Mouse (Mus musculus): ENCODE measurements around the gene Ifi35. TPM values are rescaled to one million over a fixed set of nuclear protein-coding genes. Genes with fewer than 3 reads are reported as not detected.

The Ifi35 gene
- polyA plus RNA-seq, 1 experiment from 2014 or later: 8.3 TPM

- H3K4me1 ChIP-seq: no peaks in the 10 kb centered on the region
- no peak overlapping the region for H3K27ac ChIP-seq
- no peak for ATAC-seq (ENCODE audit: low FRiP score, low read depth)
- H3K27me3 ChIP-seq: no peaks in the 10 kb centered on the region
- no peak overlapping the region for H3K4me3 ChIP-seq
- H3K36me3 ChIP-seq: peaks cover 66% of the 10 kb centered on the region
- 93% methylated on average over 7 of the region's 7 CpGs for WGBS
- no peaks in the 10 kb centered on the region for H3K9me3 ChIP-seq
- no peak overlapping the region for H3K4me2 ChIP-seq (replicated peaks)
- H3K9ac ChIP-seq: no peak overlapping the region
These were observed 58.9 kb downstream of the Ifi35 start for GRCm38 (mm10) chr11:101507090-101507489.

Small RNAs within 50 kb of the gene (microRNA-seq; reads per million reads assigned to microRNA genes)
- not detected for gene Mir6929

Other genes starting within 250 kb of the Ifi35 start
- gene Ezh1, start 221.9 kb upstream of the Ifi35 start, polyA plus RNA-seq (2015; fragmentation: Nextera tagmentation; extraction: Ambion mirVana): 14.6 and 17.5 TPM in 2 replicates
- gene Ramp2, start 202.4 kb upstream of the Ifi35 start, polyA plus RNA-seq (2015; fragmentation: Nextera tagmentation; extraction: Ambion mirVana): 72.9 and 74.7 TPM in 2 replicates
- gene Vps25, start 194.7 kb upstream of the Ifi35 start, polyA plus RNA-seq (2015; fragmentation: Nextera tagmentation; extraction: Ambion mirVana): 104 and 109 TPM in 2 replicates
- 8.5 and 10.2 TPM in 2 replicates for gene Wnk4, start 187.8 kb upstream of the Ifi35 start, polyA plus RNA-seq (2015; fragmentation: Nextera tagmentation; extraction: Ambion mirVana)
- gene Cntd1, start 169.4 kb upstream of the Ifi35 start, polyA plus RNA-seq (2015; fragmentation: Nextera tagmentation; extraction: Ambion mirVana): 1.7 and 1.9 TPM in 2 replicates
- 172 and 175 TPM in 2 replicates for gene Coa3, start 169.3 kb upstream of the Ifi35 start, polyA plus RNA-seq (2015; fragmentation: Nextera tagmentation; extraction: Ambion mirVana)
- gene Becn1, start 146.1 kb upstream of the Ifi35 start, polyA plus RNA-seq (2015; fragmentation: Nextera tagmentation; extraction: Ambion mirVana): 124 and 127 TPM in 2 replicates
- 136 and 144 TPM in 2 replicates for gene Psme3, start 132.2 kb upstream of the Ifi35 start, polyA plus RNA-seq (2015; fragmentation: Nextera tagmentation; extraction: Ambion mirVana)
- gene Aoc2, start 123.3 kb upstream of the Ifi35 start, polyA plus RNA-seq (2015; fragmentation: Nextera tagmentation; extraction: Ambion mirVana): 1.4 TPM in 2 replicates
- 0.20 and 0.31 TPM in 2 replicates for gene Aoc3, start 117.8 kb upstream of the Ifi35 start, polyA plus RNA-seq (2015; fragmentation: Nextera tagmentation; extraction: Ambion mirVana)
- gene G6pc, start 80.8 kb upstream of the Ifi35 start, polyA plus RNA-seq (2015; fragmentation: Nextera tagmentation; extraction: Ambion mirVana): not detected in 2 replicates
- gene Aarsd1, start 30.8 kb upstream of the Ifi35 start, polyA plus RNA-seq (2015; fragmentation: Nextera tagmentation; extraction: Ambion mirVana): 79.5 and 84.5 TPM in 2 replicates
- 11.5 and 12.6 TPM in 2 replicates for gene Gm27029, start 23.6 kb upstream of the Ifi35 start, polyA plus RNA-seq (2015; fragmentation: Nextera tagmentation; extraction: Ambion mirVana)
- gene Rundc1, start 23.3 kb upstream of the Ifi35 start, polyA plus RNA-seq (2015; fragmentation: Nextera tagmentation; extraction: Ambion mirVana): 19.3 and 21.3 TPM in 2 replicates
- 15.3 and 15.7 TPM in 2 replicates for gene Ptges3l, start 23.1 kb upstream of the Ifi35 start, polyA plus RNA-seq (2015; fragmentation: Nextera tagmentation; extraction: Ambion mirVana)
- gene Rpl27, start 6.1 kb upstream of the Ifi35 start, polyA plus RNA-seq (2015; fragmentation: Nextera tagmentation; extraction: Ambion mirVana): 328 and 347 TPM in 2 replicates
- gene Rnd2, start 16.6 kb downstream of the Ifi35 start, polyA plus RNA-seq (2015; fragmentation: Nextera tagmentation; extraction: Ambion mirVana): 10.0 and 12.0 TPM in 2 replicates
- gene Vat1, start 17.8 kb downstream of the Ifi35 start, polyA plus RNA-seq (2015; fragmentation: Nextera tagmentation; extraction: Ambion mirVana): 35.7 and 39.7 TPM in 2 replicates
- gene Brca1, start 103.5 kb downstream of the Ifi35 start, polyA plus RNA-seq (2015; fragmentation: Nextera tagmentation; extraction: Ambion mirVana): 12.1 and 13.6 TPM in 2 replicates
- 70.9 and 78.1 TPM in 2 replicates for gene Nbr1, start 103.7 kb downstream of the Ifi35 start, polyA plus RNA-seq (2015; fragmentation: Nextera tagmentation; extraction: Ambion mirVana)
- gene Tmem106a, start 133.8 kb downstream of the Ifi35 start, polyA plus RNA-seq (2015; fragmentation: Nextera tagmentation; extraction: Ambion mirVana): 3.2 and 3.6 TPM in 2 replicates
- not detected in 2 replicates for gene Gm11634, start 150.8 kb downstream of the Ifi35 start, polyA plus RNA-seq (2015; fragmentation: Nextera tagmentation; extraction: Ambion mirVana)
- gene Rdm1, start 178.8 kb downstream of the Ifi35 start, polyA plus RNA-seq (2015; fragmentation: Nextera tagmentation; extraction: Ambion mirVana): 42.6 and 47.4 TPM in 2 replicates
- 2.0 and 2.2 TPM in 2 replicates for gene Arl4d, start 217.1 kb downstream of the Ifi35 start, polyA plus RNA-seq (2015; fragmentation: Nextera tagmentation; extraction: Ambion mirVana)